In genomic region chr6:90763295-90763694, GRCm38 (mm10) we compare ENCODE assay signal across 9 mouse cellular contexts.
DNase-seq lines count a peak whose midpoint lies in the region; ATAC-seq lines count a peak whose summit lies in the region.
"Had no signal": no experiment of that assay in that cellular context is flagged by ENCODE, and none has a peak within 500 bp of the region (broad histone marks: within the 10 kb centered on the region; RNA-seq: fewer than 3 reads in every experiment).

No protein-coding gene starts in this region.

- no peak overlapping the region for H3K9ac ChIP-seq in limb, embryonic 13.5 days
- H3K9ac ChIP-seq in intestine, embryonic 15.5 days, result no peak overlapping the region
- H3K9ac ChIP-seq: forebrain, embryonic 15.5 days had no signal

- H3K36me3 ChIP-seq in limb, embryonic 13.5 days, result no peaks in the 10 kb centered on the region
- no peaks in the 10 kb centered on the region for H3K36me3 ChIP-seq in limb, embryonic 10.5 days
- H3K36me3 ChIP-seq in intestine, embryonic 15.5 days, result no peaks in the 10 kb centered on the region
- H3K36me3 ChIP-seq: forebrain, embryonic 15.5 days had no signal

- no peaks in the 10 kb centered on the region for H3K27me3 ChIP-seq in limb, embryonic 13.5 days
- H3K27me3 ChIP-seq in limb, embryonic 10.5 days (ENCODE audit: low read depth, poor library complexity, severe bottlenecking), result no peaks in the 10 kb centered on the region
- H3K27me3 ChIP-seq in intestine, embryonic 15.5 days (replicated peaks), result no peaks in the 10 kb centered on the region
- H3K27me3 ChIP-seq: forebrain, embryonic 15.5 days had no signal

- no peaks in the 10 kb centered on the region for H3K9me3 ChIP-seq in limb, embryonic 13.5 days
- no peaks in the 10 kb centered on the region for H3K9me3 ChIP-seq in limb, embryonic 10.5 days (replicated peaks)
- H3K9me3 ChIP-seq in intestine, embryonic 15.5 days, result no peaks in the 10 kb centered on the region
- H3K9me3 ChIP-seq: forebrain, embryonic 15.5 days had no signal

- peak overlapping the region; percentile 37; the same call in 1 of the 2 replicates for H3K4me2 ChIP-seq in limb, embryonic 13.5 days (replicated peaks)
- no peak overlapping the region for H3K4me2 ChIP-seq in intestine, embryonic 15.5 days (replicated peaks)
- H3K4me2 ChIP-seq: forebrain, embryonic 15.5 days had no signal

- peaks cover 19% of the 10 kb centered on the region for H3K4me1 ChIP-seq in limb, embryonic 13.5 days
- H3K4me1 ChIP-seq in limb, embryonic 10.5 days, result peaks cover 11% of the 10 kb centered on the region
- peaks cover 16% of the 10 kb centered on the region for H3K4me1 ChIP-seq in intestine, embryonic 15.5 days (replicated peaks)

- H3K4me3 ChIP-seq in limb, embryonic 13.5 days, result no peak overlapping the region
- H3K4me3 ChIP-seq in limb, embryonic 10.5 days, result no peak overlapping the region
- H3K4me3 ChIP-seq in intestine, embryonic 15.5 days (replicated peaks), result no peak overlapping the region
- H3K4me3 ChIP-seq: forebrain, embryonic 15.5 days had no signal

- WGBS in limb, embryonic 13.5 days, result 78% methylated on average over 4 of the region's 4 CpGs
- WGBS in limb, embryonic 10.5 days, result 77% methylated on average over 4 of the region's 4 CpGs
- WGBS in intestine, embryonic 15.5 days, result 75% methylated on average over 4 of the region's 4 CpGs

- peak; percentile 68 to 75 for DNase-seq in adrenal gland, adult (ENCODE audit: inconsistent age in 2 of 2, low spot score in 1 of 2)
- no peak for DNase-seq in adrenal gland, postnatal 14 days
- no peak for DNase-seq in limb, embryonic 10.5 days (ENCODE audit: low spot score)
- no peak for DNase-seq in embryo, embryonic 9.5 days (ENCODE audit: extremely low spot score)
- DNase-seq in ovary, postnatal 10 days (ENCODE audit: low spot score), result no peak

- no peak overlapping the region for H3K27ac ChIP-seq in limb, embryonic 13.5 days
- H3K27ac ChIP-seq in limb, embryonic 10.5 days, result no peak overlapping the region
- no peak overlapping the region for H3K27ac ChIP-seq in intestine, embryonic 15.5 days

- ATAC-seq in limb, embryonic 13.5 days (ENCODE audit: low FRiP score, low read depth), result no peak
- ATAC-seq in intestine, embryonic 15.5 days, result peak; percentile 52; the same call in 1 of the 2 replicates
- peak; percentile 30; the same call in 1 of the 2 replicates for ATAC-seq in megakaryocyte progenitor cell, adult 5-6 weeks (replicated peaks; ENCODE audit: poor library complexity)

Comparison
In these comparisons a context has a peak if more than half of its experiments do, and no peak if none do; other contexts are left out.
1. DNase-seq: peak in adrenal gland, adult (2 of 2); none in adrenal gland, postnatal 14 days (single experiment), limb, embryonic 10.5 days (single experiment), embryo, embryonic 9.5 days (single experiment) and ovary, postnatal 10 days (single experiment).